Mouse (Mus musculus) liver, postnatal 0 days (tissue): ENCODE results near the gene Tfec.

Experiments used
- CTCF ChIP-seq: sonication (generic); IDR thresholded peaks from 2 replicates; pipeline ENCODE4 v1.5.1; 2016; ENCODE audit warnings: antibody characterized with exemption, low read depth
- EP300 ChIP-seq: IDR thresholded peaks from 2 replicates; pipeline ENCODE4 v1.6.1; 2016; ENCODE audit warnings: antibody characterized with exemption, low read depth, mild to moderate bottlenecking

DNA sequence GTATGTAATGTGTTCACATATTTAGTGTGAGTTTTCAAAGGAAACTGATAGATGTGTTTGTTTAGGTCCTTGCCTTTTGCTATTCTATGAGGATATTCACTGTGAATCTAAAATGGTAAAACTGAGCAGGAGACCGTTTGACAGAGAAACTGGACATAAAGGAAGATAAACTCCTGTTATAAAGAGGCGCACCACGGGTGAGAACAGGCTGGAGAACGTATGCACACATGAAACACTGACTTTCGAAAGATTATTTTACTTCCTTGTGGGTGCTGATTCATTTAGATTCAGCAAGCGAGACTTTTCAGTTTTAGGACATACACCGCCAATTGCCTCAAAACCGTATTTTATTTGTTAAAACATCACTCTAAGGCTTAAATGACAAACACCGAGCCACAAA, 43.3 kb downstream of the Tfec start:
- TF ChIP-seq CTCF = no peak
- TF ChIP-seq EP300 = no peak
